Mouse (Mus musculus) kidney, postnatal 0 days (tissue): ENCODE data around the gene Dlgap1. TPM values are rescaled to one million over a fixed set of nuclear protein-coding genes. Genes with fewer than 3 reads are reported as not detected.
A peak's percentile ranks its signal among the peaks of the same experiment; 100 is the strongest.
"Not testable (repeated sequence)": the region's sequence is repeated elsewhere in the genome, so short reads cannot be mapped to it uniquely, and the experiment has no call there.

Experiments used
- ATAC-seq: fragments of 200-750 bp; cut with Nextera tagmentation; replicated peaks from 2 replicates; pipeline ENCODE4 v1.8.0; 2017; ENCODE audit warnings: low read depth, moderate number of reproducible peaks, moderate TSS enrichment, moderate library complexity; ENCODE audit not compliant: low FRiP score
- DNase-seq: peaks from one replicate; pipeline ENCODE4 v3.0.0-alpha.2; 2016; ENCODE audit warnings: low spot score
- H3K27ac ChIP-seq: fragments of 300-500 bp; sonication (generic); 2 replicates; pipeline ENCODE4 v1.5.1; 2014; ENCODE audit warnings: mild to moderate bottlenecking
- H3K27me3 ChIP-seq: fragments of 300-500 bp; sonication (generic); 2 replicates; pipeline ENCODE4 v1.6.1; 2014; ENCODE audit warnings: low read length, mixed read lengths; ENCODE audit not compliant: insufficient read depth
- H3K36me3 ChIP-seq: fragments of 300-500 bp; sonication (generic); 2 replicates; pipeline ENCODE4 v1.6.1; 2014; ENCODE audit warnings: low read length, mixed read lengths; ENCODE audit not compliant: insufficient read depth
- H3K4me1 ChIP-seq: fragments of 300-500 bp; sonication (generic); replicated peaks from 2 replicates; pipeline ENCODE4 v1.6.1; 2014; ENCODE audit warnings: antibody characterized with exemption, low read length, mixed read lengths; ENCODE audit not compliant: insufficient read depth
- H3K4me2 ChIP-seq: fragments of 300-500 bp; sonication (generic); 2 replicates; pipeline ENCODE4 v1.6.1; 2014; ENCODE audit warnings: mild to moderate bottlenecking, low read length, moderate library complexity, mixed read lengths
- H3K4me3 ChIP-seq: fragments of 300-500 bp; sonication (generic); replicated peaks from 2 replicates; pipeline ENCODE4 v1.5.1; 2014; ENCODE audit warnings: low read depth, low read length
- H3K9ac ChIP-seq: fragments of 300-500 bp; sonication (generic); 2 replicates; pipeline ENCODE4 v1.6.1; 2014; ENCODE audit warnings: low read depth, low read length
- H3K9me3 ChIP-seq: fragments of 300-500 bp; sonication (generic); replicated peaks from 2 replicates; pipeline ENCODE4 v1.6.1; 2016; ENCODE audit warnings: low read length, inconsistent platforms, mixed read lengths
- CTCF ChIP-seq: IDR thresholded peaks from 2 replicates; pipeline ENCODE4 v1.5.1; 2016; ENCODE audit warnings: antibody characterized with exemption, low read depth, mild to moderate bottlenecking, moderate library complexity
- WGBS: fragments of 180-500 bp; shearing (Covaris S2); extraction: QIAGEN DNeasy Blood & Tissue Kit; methylation state at CpG from one replicate; pipeline ENCODE4 v1.1.7; 2014; 5-methylcytosine and 5-hydroxymethylcytosine counted together
- polyA plus RNA-seq: library from polyadenylated mRNA; unstranded; fragments of >200 nt; fragmentation: Nextera tagmentation; extraction: Ambion mirVana; gene quantifications from 2 replicates; pipeline ENCODE4 v1.2.1, GENCODE M21; 2015

Dlgap1 gene
- polyA plus RNA-seq, 1 experiment from 2014 or later = 3.6 TPM

DNA sequence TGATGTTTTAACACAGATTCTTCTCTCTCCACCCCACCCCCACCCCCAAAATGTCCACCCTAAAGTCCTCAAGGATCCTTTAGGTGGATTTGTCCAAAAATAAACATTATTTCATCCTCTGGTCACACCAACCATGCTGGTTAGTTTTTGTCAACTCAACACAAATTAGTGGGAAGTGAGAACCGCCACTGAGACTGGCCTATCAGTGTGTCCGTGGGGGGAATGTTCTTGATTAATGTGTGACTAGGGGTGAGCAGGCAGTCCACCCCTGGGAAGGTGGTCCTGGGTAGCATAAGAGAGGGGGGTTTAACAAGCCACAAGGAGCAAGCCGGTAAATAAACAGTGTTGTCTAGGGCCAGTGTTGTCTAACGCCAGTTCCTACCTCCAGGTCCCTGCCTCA lies 862.7 kb downstream of the Dlgap1 start:
- Histone ChIP-seq H3K9ac (no peak overlapping the region), H3K36me3 (no peaks in the 10 kb centered on the region), H3K27me3 (no peaks in the 10 kb centered on the region), H3K4me1 (0 out of 2 replicates have a peak, but pooled peaks cover 6% of the 10 kb centered on the region), H3K27ac (no peak overlapping the region), H3K9me3 (no peaks in the 10 kb centered on the region), H3K4me3 (no peak overlapping the region), H3K4me2 (no peak overlapping the region)
- ATAC-seq = no peak
- DNase-seq = no peak
- TF ChIP-seq CTCF = no peak
- whole genome bisulfite sequencing = 45% methylated on average over 4 of the region's 4 CpGs

DNA sequence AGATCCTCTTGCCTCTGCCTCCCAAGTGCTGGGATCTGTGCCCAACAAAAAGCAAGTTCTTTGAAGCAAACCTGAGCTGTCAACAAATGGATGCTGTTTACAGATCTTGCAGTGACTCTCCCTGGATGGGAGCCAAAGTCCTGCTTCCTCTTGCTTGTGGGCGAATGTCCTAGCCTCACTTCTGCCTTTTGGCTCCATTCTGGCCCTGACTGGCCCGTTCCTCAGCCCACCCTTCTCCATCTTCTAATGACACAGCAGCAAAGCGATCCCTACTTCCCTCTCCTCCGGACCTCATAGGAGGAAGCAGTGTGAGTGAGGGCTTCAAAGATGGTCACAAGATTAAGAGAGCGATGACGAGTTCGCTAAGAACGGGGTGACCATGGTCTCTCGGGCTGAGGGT lies 863.7 kb downstream of the Dlgap1 start:
- ATAC-seq = no peak

GRCm38 (mm10) chr17:70834430-70834965 lies 865.6 kb downstream of the Dlgap1 start:
- TF ChIP-seq CTCF = no peak
- Histone ChIP-seq H3K4me3 (peak overlapping the region; percentile 38), H3K4me2 (peak overlapping the region; percentile 69), H3K36me3 (no peaks in the 10 kb centered on the region), H3K27me3 (no peaks in the 10 kb centered on the region), H3K9me3 (no peaks in the 10 kb centered on the region), H3K27ac (0 out of 2 replicates have a peak overlapping the region, but pooled peaks have one; percentile 14), H3K4me1 (0 out of 2 replicates have a peak, but pooled peaks cover 6% of the 10 kb centered on the region), H3K9ac (peak overlapping the region; percentile 25; the same call in 1 of the 2 replicates)
- DNase-seq (no peak), ATAC-seq (peak; percentile 51)
- 3% methylated on average over 29 of the region's 29 CpGs for WGBS

More for the DNA sequence above, 863.7 kb downstream of the Dlgap1 start:
- DNase-seq = no peak
- Histone ChIP-seq H3K9ac (no peak overlapping the region), H3K27ac (no peak overlapping the region), H3K36me3 (no peaks in the 10 kb centered on the region), H3K4me1 (0 out of 2 replicates have a peak, but pooled peaks cover 6% of the 10 kb centered on the region), H3K4me3 (no peak overlapping the region), H3K9me3 (no peaks in the 10 kb centered on the region), H3K4me2 (no peak overlapping the region), H3K27me3 (no peaks in the 10 kb centered on the region)
- 83% methylated on average over 9 of the region's 9 CpGs for WGBS
- TF ChIP-seq CTCF = no peak

DNA sequence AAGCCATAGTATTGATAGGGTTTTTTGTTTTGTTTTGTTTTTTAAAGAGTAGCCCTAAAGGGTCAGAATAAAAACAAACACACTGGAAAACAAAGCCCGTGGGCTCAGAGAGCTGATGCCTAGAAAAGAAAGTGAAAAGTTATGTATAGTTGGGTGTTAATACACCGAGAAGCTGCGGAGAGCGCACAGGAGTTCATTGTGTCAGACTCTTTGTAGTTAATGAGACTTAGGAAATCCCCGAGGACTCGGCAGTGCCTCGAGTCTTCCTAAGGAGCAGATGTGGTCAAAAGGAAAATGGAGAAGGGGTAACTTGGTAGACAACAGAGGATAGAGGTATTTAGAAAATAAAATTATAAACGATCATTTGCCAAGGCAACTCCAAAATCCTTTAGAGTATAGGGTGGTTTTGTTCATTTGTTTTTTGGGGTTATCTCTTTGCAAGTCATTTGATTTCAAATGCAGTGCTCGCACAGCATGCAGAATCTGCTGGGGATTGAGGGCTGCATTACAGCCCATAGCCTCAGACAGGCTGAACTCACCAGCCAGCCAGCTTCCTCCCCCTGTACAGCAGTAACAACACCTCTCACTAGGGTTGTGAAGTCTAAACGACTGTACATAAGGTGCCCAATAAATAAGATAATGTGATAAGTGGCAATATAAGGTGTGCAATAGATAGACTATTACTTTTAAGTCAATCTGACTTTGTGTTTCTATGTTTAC lies 866.4 kb downstream of the Dlgap1 start:
- DNase-seq (no peak), ATAC-seq (no peak)
- no peaks in the 10 kb centered on the region for H3K9me3 ChIP-seq
- no peak overlapping the region for H3K27ac ChIP-seq
- H3K27me3 ChIP-seq = no peaks in the 10 kb centered on the region
- peaks cover under 1% of the 10 kb centered on the region; the same call in 1 of the 2 replicates for H3K36me3 ChIP-seq
- peak overlapping the region; percentile 25; the same call in 1 of the 2 replicates for H3K9ac ChIP-seq
- 8% methylated on average over 10 of the region's 10 CpGs for WGBS
- peak overlapping the region; percentile 69 for H3K4me2 ChIP-seq
- peak overlapping the region; percentile 38 for H3K4me3 ChIP-seq
- TF ChIP-seq CTCF = no peak
- 0 out of 2 replicates have a peak, but pooled peaks cover 6% of the 10 kb centered on the region for H3K4me1 ChIP-seq

- Histone ChIP-seq H3K4me1 (0 out of 2 replicates have a peak, but pooled peaks cover 6% of the 10 kb centered on the region), H3K27me3 (no peaks in the 10 kb centered on the region), H3K9ac (no peak overlapping the region), H3K27ac (no peak overlapping the region), H3K36me3 (peaks cover 10% of the 10 kb centered on the region; the same call in 1 of the 2 replicates), H3K4me2 (no peak overlapping the region), H3K9me3 (no peaks in the 10 kb centered on the region), H3K4me3 (no peak overlapping the region)
- peak; percentile 32 for DNase-seq
- no peak for TF ChIP-seq CTCF
- peak; percentile 76; the same call in 1 of the 2 replicates for ATAC-seq
- WGBS = 59% methylated on average over 7 of the region's 7 CpGs
Observed at GRCm38 (mm10) chr17:70836820-70837219, 867.9 kb downstream of the Dlgap1 start.

DNA sequence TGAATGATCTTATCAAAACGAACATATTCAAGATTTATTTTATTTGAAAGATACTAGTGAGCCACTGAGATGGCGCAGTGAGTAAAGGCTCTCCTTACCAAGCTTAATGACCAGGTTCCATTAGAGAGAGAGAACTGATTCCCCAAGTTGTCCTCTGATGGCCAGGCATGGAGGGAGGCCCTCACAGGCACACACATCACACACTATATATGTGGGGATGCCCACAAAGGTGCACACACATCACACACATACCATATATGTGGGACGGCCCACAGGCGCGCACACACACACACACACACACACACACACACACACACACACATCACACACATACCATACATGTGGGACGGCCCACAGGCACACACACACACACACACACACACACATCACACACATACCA lies 868.6 kb downstream of the Dlgap1 start:
- not testable (repeated sequence) for H3K4me1 ChIP-seq, H3K27ac ChIP-seq, ATAC-seq, H3K9ac ChIP-seq, H3K4me2 ChIP-seq, H3K4me3 ChIP-seq, H3K9me3 ChIP-seq, DNase-seq, H3K27me3 ChIP-seq
- WGBS = 94% methylated on average over 5 of the region's 6 CpGs
- H3K36me3 ChIP-seq = peaks cover 14% of the 10 kb centered on the region; the same call in 1 of the 2 replicates
